Mouse (Mus musculus): ENCODE results near the gene Herc2. TPM values are rescaled to one million over a fixed set of nuclear protein-coding genes. Genes with fewer than 3 reads are reported as not detected.

Herc2 gene
- polyA plus RNA-seq, 2 experiments: 24.5 to 28.3 TPM

DNA sequence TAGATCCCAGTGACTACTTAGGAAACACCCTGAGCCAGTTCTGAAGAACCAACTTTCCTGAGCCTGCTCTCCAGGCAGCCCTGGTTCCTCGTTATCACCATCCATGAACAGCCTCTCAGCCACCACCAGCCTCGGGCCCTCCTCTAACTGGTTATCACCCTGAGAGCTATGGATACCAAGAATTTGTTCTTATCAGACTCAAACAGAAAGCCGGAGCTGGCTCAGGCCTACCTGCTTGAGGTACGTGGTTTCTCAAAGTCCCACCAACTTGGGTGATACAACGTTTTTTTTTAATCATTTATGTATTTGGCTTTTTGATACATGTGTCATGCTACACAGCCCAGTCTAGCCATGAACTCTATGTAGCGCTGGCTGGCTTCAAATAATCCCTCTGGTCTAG is 34.8 kb upstream of the Herc2 start:
- Histone ChIP-seq H3K4me1 (ENCODE audit: control insufficient read depth, insufficient read depth, low read length) (0 out of 2 replicates have a peak, but pooled peaks cover 9% of the 10 kb centered on the region), H3K27me3 (ENCODE audit: control insufficient read depth, insufficient read depth, low read length) (no peaks in the 10 kb centered on the region), H3K9ac (ENCODE audit: low read depth, low read length, severe bottlenecking) (no peak overlapping the region), H3K9me3 (ENCODE audit: control insufficient read depth, low read length) (no peaks in the 10 kb centered on the region), H3K4me3 (replicated peaks; ENCODE audit: low read length) (no peak overlapping the region), H3K27ac (replicated peaks; ENCODE audit: low read depth, low read length) (no peak overlapping the region), H3K36me3 (ENCODE audit: control insufficient read depth, insufficient read depth, low read length) (no peaks in the 10 kb centered on the region), H3K4me2 (replicated peaks; ENCODE audit: low read depth, low read length, severe bottlenecking) (no peak overlapping the region)
- WGBS: 86% methylated on average over 6 of the region's 6 CpGs
- DNase-seq (ENCODE audit: low spot score): no peak
- no peak for TF ChIP-seq POLR2A (IDR thresholded peaks at IDR 0.05; ENCODE audit: borderline replicate concordance, extremely low read depth, insufficient read depth, insufficient read length)
- no peak for ATAC-seq (ENCODE audit: low FRiP score, low read depth)

DNA sequence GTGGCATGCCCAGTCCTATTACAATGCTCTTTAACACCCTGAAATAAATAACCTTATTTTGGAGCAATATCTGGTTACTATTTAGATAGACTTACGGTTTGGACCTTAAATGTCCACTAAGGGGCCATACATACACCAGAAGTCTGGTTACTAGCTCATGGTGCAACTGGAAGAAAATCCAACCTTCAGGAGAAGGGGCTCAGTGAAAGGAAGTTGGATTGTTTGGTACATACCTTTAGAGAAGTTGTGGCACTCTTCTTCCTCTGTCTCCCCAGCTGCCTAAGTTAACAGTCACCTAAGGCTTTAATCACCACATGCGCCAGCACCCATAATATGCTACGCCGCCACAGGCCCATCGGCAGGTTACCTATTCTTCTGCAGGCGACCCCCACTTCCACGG is 34.2 kb upstream of the Herc2 start:
- Histone ChIP-seq H3K4me1 (ENCODE audit: control insufficient read depth, insufficient read depth, low read length) (0 out of 2 replicates have a peak, but pooled peaks cover 9% of the 10 kb centered on the region), H3K27ac (replicated peaks; ENCODE audit: low read depth, low read length) (no peak overlapping the region), H3K36me3 (ENCODE audit: control insufficient read depth, insufficient read depth, low read length) (no peaks in the 10 kb centered on the region), H3K9me3 (ENCODE audit: control insufficient read depth, low read length) (no peaks in the 10 kb centered on the region), H3K9ac (ENCODE audit: low read depth, low read length, severe bottlenecking) (no peak overlapping the region), H3K4me2 (replicated peaks; ENCODE audit: low read depth, low read length, severe bottlenecking) (no peak overlapping the region), H3K4me3 (replicated peaks; ENCODE audit: low read length) (no peak overlapping the region), H3K27me3 (ENCODE audit: control insufficient read depth, insufficient read depth, low read length) (no peaks in the 10 kb centered on the region)
- DNase-seq (ENCODE audit: low spot score): no peak
- no peak for TF ChIP-seq POLR2A (IDR thresholded peaks at IDR 0.05; ENCODE audit: borderline replicate concordance, extremely low read depth, insufficient read depth, insufficient read length)
- 91% methylated on average over 7 of the region's 7 CpGs for WGBS
- no peak for ATAC-seq (ENCODE audit: low FRiP score, low read depth)

DNA sequence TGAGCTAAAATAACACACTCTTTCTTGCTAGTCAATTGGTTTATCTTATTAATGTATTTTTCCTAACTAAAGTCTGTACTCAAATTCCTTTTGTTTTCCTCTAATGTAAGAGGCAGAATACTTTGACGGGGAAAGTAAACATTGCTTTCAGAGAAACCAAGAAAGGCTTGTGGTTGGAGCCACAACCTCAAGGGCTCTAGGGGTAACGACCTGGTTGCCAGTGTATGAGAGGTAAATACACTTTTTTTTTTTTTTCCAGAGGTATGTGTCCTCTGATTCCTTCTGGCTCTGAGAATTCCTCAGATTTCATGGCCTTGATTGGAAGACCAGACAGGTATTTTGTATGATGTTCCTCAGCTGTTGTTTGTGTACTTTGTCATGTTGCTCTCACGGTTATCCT is 32.2 kb upstream of the Herc2 start:
- no peaks in the 10 kb centered on the region for H3K9me3 ChIP-seq (ENCODE audit: control insufficient read depth, low read length)
- no peak for ATAC-seq (ENCODE audit: low FRiP score, low read depth)
- no peaks in the 10 kb centered on the region for H3K27me3 ChIP-seq (ENCODE audit: control insufficient read depth, insufficient read depth, low read length)
- TF ChIP-seq POLR2A (IDR thresholded peaks at IDR 0.05; ENCODE audit: borderline replicate concordance, extremely low read depth, insufficient read depth, insufficient read length): no peak
- WGBS: 73% methylated on average over 3 of the region's 3 CpGs
- H3K9ac ChIP-seq (ENCODE audit: low read depth, low read length, severe bottlenecking): no peak overlapping the region
- no peaks in the 10 kb centered on the region for H3K36me3 ChIP-seq (ENCODE audit: control insufficient read depth, insufficient read depth, low read length)
- 0 out of 2 replicates have a peak, but pooled peaks cover 9% of the 10 kb centered on the region for H3K4me1 ChIP-seq (ENCODE audit: control insufficient read depth, insufficient read depth, low read length)
- no peak overlapping the region for H3K4me2 ChIP-seq (replicated peaks; ENCODE audit: low read depth, low read length, severe bottlenecking)
- H3K4me3 ChIP-seq (replicated peaks; ENCODE audit: low read length): no peak overlapping the region
- no peak overlapping the region for H3K27ac ChIP-seq (replicated peaks; ENCODE audit: low read depth, low read length)
- no peak for DNase-seq (ENCODE audit: low spot score)

DNA sequence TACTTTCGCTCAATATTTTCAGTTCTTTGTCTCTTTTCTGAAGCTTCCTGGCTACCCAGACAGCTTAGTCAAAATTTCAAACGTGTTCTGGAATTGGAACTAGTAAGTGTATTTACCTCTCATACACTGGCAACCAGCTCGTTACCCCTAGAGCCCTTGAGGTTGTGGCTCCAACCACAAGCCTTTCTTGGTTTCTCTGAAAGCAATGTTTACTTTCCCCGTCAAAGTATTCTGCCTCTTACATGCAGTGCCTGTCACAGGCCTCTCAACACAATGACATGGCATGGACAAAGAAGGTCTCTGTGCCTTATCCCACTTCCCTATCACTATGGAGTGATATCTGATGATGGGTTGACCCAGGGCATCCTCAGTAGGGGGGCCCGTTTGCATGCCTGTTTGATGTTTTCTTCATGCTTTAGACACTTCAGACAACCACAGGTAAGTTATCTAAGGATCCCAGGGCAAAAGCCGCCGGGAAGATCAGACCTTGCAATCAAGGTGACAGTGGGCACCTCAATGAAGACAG is 31.5 kb upstream of the Herc2 start:
- Histone ChIP-seq H3K4me2 (replicated peaks; ENCODE audit: low read depth, low read length, severe bottlenecking) (peak overlapping the region; percentile 76), H3K27ac (replicated peaks; ENCODE audit: low read depth, low read length) (peak overlapping the region; percentile 30; the same call in 1 of the 2 replicates), H3K36me3 (ENCODE audit: control insufficient read depth, insufficient read depth, low read length) (no peaks in the 10 kb centered on the region), H3K9ac (ENCODE audit: low read depth, low read length, severe bottlenecking) (peak overlapping the region; percentile 64), H3K27me3 (ENCODE audit: control insufficient read depth, insufficient read depth, low read length) (no peaks in the 10 kb centered on the region), H3K4me1 (ENCODE audit: control insufficient read depth, insufficient read depth, low read length) (0 out of 2 replicates have a peak, but pooled peaks cover 9% of the 10 kb centered on the region), H3K9me3 (ENCODE audit: control insufficient read depth, low read length) (no peaks in the 10 kb centered on the region), H3K4me3 (replicated peaks; ENCODE audit: low read length) (peak overlapping the region; percentile 61)
- no peak for ATAC-seq (ENCODE audit: low FRiP score, low read depth)
- no peak for DNase-seq (ENCODE audit: low spot score)
- WGBS: 42% methylated on average over 7 of the region's 7 CpGs
- no peak for TF ChIP-seq POLR2A (IDR thresholded peaks at IDR 0.05; ENCODE audit: borderline replicate concordance, extremely low read depth, insufficient read depth, insufficient read length)

DNA sequence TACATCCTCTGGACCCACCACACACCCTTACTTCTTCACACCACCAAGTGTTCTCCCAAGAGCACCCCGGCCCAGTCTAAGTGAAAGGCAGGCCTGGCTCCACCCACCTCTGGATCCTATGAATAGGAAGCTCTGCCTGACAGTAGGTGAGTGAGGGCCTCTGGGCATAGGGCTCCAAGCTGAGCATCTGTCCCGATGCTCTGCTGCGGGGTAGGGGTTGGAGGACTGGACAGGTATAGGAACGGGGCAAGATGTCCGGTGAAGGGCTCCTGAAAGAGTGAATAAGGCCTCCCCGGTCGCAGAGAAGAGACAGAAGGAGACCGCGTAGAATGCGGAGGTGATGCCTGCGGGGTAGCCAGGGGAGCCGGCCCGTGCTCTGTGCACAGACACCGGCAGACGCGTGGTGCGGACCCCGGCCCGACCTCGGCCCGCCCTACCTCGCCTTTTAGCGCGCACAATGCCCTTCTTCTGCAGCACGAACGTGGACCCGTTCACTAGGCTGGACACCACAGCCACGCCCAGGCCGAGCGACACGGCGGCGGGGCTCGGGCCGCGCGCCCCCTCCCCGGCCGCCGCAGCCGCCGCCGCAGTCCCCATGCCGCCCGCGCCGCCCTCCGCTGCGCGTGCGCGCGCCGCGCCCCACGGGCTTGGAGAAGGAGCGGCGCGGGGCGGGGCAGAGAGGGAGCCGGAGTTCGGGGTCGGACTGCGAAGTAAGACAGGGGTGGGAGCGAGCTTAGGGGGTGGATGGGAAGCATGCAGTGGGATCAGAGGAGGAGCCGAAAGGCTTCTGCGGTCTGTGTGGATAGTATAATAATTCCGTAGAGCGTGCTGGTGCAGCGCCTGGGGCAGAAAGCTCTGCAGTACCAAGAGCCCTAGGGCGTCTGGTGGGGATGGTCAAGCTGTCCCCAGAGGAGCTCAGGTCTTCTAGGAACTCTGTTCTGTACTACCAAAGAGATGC is 30.7 kb upstream of the Herc2 start:
- peak overlapping the region; percentile 61 for H3K4me3 ChIP-seq (replicated peaks; ENCODE audit: low read length)
- WGBS: 0% methylated on average over 30 of the region's 71 CpGs
- peak overlapping the region; percentile 76 for H3K4me2 ChIP-seq (replicated peaks; ENCODE audit: low read depth, low read length, severe bottlenecking)
- peak; percentile 94 for ATAC-seq (ENCODE audit: low FRiP score, low read depth)
- peak overlapping the region; percentile 64 for H3K9ac ChIP-seq (ENCODE audit: low read depth, low read length, severe bottlenecking)
- 0 out of 2 replicates have a peak, but pooled peaks cover 9% of the 10 kb centered on the region for H3K4me1 ChIP-seq (ENCODE audit: control insufficient read depth, insufficient read depth, low read length)
- peak; percentile 73 for DNase-seq (ENCODE audit: low spot score)
- no peaks in the 10 kb centered on the region for H3K36me3 ChIP-seq (ENCODE audit: control insufficient read depth, insufficient read depth, low read length)
- peak overlapping the region; percentile 30 for H3K27ac ChIP-seq (replicated peaks; ENCODE audit: low read depth, low read length)
- H3K27me3 ChIP-seq (ENCODE audit: control insufficient read depth, insufficient read depth, low read length): no peaks in the 10 kb centered on the region
- no peaks in the 10 kb centered on the region for H3K9me3 ChIP-seq (ENCODE audit: control insufficient read depth, low read length)
- TF ChIP-seq POLR2A (IDR thresholded peaks at IDR 0.05; ENCODE audit: borderline replicate concordance, extremely low read depth, insufficient read depth, insufficient read length): peak; percentile 54; the same call in 1 of the 2 replicates
